Mouse (Mus musculus): ENCODE results near the gene Pcbd1. TPM values are rescaled to one million over a fixed set of nuclear protein-coding genes. Genes with fewer than 3 reads are reported as not detected.
A peak's percentile ranks its signal among the peaks of the same experiment; 100 is the strongest.

Pcbd1 gene
- polyA plus RNA-seq, 2 experiments, result 79.9 to 162 TPM

DNA sequence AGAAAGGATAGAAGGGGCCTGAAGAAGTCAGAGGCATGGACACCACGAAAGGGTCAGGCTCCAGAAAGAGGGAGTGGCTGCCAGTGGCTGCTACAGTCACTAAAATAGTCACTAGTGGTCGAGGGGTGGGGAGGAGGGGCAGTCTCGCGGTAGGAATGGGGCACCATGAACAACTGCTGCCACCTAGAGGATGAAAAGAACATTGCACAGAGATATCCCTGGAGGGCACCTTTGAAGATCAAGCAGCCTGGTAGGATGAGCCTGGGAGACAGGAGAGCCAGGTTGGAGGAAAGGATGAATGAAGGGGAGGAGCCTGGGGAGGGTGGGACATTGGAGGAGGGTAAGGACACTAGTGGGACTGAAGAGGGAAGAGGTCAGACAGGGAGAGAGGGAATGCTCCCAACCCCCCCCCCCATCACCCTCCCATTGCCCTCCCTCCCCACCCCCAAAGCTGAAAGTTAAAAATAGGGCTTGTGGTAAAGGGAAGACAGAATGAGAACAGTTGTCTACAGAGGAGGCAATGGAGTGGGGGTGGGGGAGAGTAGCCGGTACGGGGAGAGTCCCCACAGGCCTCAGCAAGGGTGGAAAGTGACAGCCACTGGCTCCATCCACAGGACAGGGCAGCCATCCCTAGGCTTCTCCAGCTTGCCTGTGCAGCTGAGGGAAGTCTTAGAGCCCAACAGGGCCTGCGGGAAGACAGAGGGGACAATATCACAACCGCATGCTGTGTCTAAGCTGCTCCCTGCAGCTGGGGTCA is 20.5 kb upstream of the Pcbd1 start:
- ATAC-seq (ENCODE audit: insufficient read depth), result no peak
- H3K9ac ChIP-seq (replicated peaks), result no peak overlapping the region
- no peaks in the 10 kb centered on the region for H3K36me3 ChIP-seq (replicated peaks; ENCODE audit: control insufficient read depth, insufficient read depth, low read depth)
- no peak overlapping the region for H3K4me2 ChIP-seq (ENCODE audit: low read depth)
- H3K9me3 ChIP-seq (ENCODE audit: control insufficient read depth, low read length), result no peaks in the 10 kb centered on the region
- no peak overlapping the region for H3K4me3 ChIP-seq (ENCODE audit: insufficient read depth in 1 of 2, low read depth in 2 of 2, low read length in 2 of 2)
- H3K27me3 ChIP-seq (ENCODE audit: control insufficient read depth, insufficient read depth, low read length), result no peaks in the 10 kb centered on the region
- H3K27ac ChIP-seq, result no peak overlapping the region
- WGBS (ENCODE audit: insufficient replicate concordance), result 9% methylated on average over 8 of the region's 8 CpGs
- peaks cover 0 to 5% of the 10 kb centered on the region in 2 experiments; a peak in 1 of 4 replicates for H3K4me1 ChIP-seq (replicated peaks; ENCODE audit: control insufficient read depth in 2 of 2, insufficient read depth in 2 of 2, low read length in 1 of 2)
- TF ChIP-seq CTCF (IDR thresholded peaks at IDR 0.05; ENCODE audit: low read depth) (peak; percentile 90), EP300 (IDR thresholded peaks at IDR 0.05; ENCODE audit: low read depth) (no peak)
- DNase-seq (ENCODE audit: low read depth in 3 of 3, low spot score in 3 of 3), result peak; percentile 24 to 44 (median 37)

DNA sequence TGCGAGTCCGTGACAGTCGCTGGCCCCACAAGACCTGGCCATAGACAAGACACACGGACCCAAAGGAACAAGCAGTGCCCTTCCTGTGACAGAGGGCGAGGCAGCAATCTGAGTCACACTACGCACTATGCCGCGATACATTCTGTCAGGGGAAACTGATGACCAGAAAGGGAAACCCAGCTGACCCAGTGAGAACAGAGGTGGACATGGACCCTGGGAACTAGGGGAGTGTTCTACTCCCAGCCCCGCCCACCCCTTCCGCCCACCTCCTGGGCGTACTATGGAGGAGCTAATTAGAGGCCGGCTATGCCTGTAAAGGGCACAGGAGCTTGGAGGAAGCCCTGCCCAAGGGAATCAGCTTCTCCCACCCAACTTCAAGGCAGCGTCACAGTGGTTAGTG is 19.9 kb upstream of the Pcbd1 start:
- Histone ChIP-seq H3K36me3 (replicated peaks; ENCODE audit: control insufficient read depth, insufficient read depth, low read depth) (no peaks in the 10 kb centered on the region), H3K4me2 (ENCODE audit: low read depth) (no peak overlapping the region), H3K9me3 (ENCODE audit: control insufficient read depth, low read length) (no peaks in the 10 kb centered on the region), H3K27me3 (ENCODE audit: control insufficient read depth, insufficient read depth, low read length) (no peaks in the 10 kb centered on the region), H3K4me3 (ENCODE audit: insufficient read depth in 1 of 2, low read depth in 2 of 2, low read length in 2 of 2) (no peak overlapping the region), H3K27ac (no peak overlapping the region), H3K4me1 (replicated peaks; ENCODE audit: control insufficient read depth in 2 of 2, insufficient read depth in 2 of 2, low read length in 1 of 2) (peaks cover 0 to 5% of the 10 kb centered on the region in 2 experiments; a peak in 1 of 4 replicates), H3K9ac (replicated peaks) (no peak overlapping the region)
- no peak for DNase-seq (ENCODE audit: low read depth in 3 of 3, low spot score in 3 of 3)
- ATAC-seq (ENCODE audit: insufficient read depth), result no peak
- TF ChIP-seq EP300 (IDR thresholded peaks at IDR 0.05; ENCODE audit: low read depth) (no peak), CTCF (IDR thresholded peaks at IDR 0.05; ENCODE audit: low read depth) (no peak)
- WGBS (ENCODE audit: insufficient replicate concordance), result 22% methylated on average over 13 of the region's 13 CpGs

DNA sequence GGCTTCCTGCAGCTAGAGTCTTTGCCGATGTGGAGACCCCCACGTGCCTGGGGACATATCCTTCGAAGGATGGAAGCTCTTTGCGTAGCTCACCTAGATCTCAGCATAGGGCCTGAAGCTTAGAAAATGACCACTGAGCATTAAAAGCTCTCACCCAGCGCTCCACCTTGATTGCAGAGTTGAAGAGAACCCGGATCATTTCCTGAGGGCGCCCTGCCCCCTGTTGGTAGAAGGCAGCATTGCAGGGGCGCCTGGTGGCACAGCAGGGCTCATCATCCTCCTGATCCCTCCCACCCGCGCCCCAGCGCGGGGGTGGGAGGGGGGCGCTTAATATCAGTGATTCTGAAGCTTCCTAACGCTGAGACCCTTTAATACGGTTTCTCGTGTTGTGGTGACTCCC is 16.8 kb upstream of the Pcbd1 start:
- TF ChIP-seq EP300 (IDR thresholded peaks at IDR 0.05; ENCODE audit: low read depth) (no peak), CTCF (IDR thresholded peaks at IDR 0.05; ENCODE audit: low read depth) (peak; percentile 93)
- 10% methylated on average over 16 of the region's 16 CpGs for WGBS (ENCODE audit: insufficient replicate concordance)
- H3K4me2 ChIP-seq (ENCODE audit: low read depth), result no peak overlapping the region
- ATAC-seq (ENCODE audit: insufficient read depth) (no peak), DNase-seq (ENCODE audit: low read depth in 3 of 3, low spot score in 3 of 3) (peak in 1 of 3 experiments; percentile 14)
- H3K4me1 ChIP-seq (replicated peaks; ENCODE audit: control insufficient read depth in 2 of 2, insufficient read depth in 2 of 2, low read length in 1 of 2), result peaks cover 0 to 3% of the 10 kb centered on the region in 2 experiments; a peak in 1 of 4 replicates
- no peak overlapping the region for H3K4me3 ChIP-seq (ENCODE audit: insufficient read depth in 1 of 2, low read depth in 2 of 2, low read length in 2 of 2)
- no peaks in the 10 kb centered on the region for H3K36me3 ChIP-seq (replicated peaks; ENCODE audit: control insufficient read depth, insufficient read depth, low read depth)
- H3K27me3 ChIP-seq (ENCODE audit: control insufficient read depth, insufficient read depth, low read length), result no peaks in the 10 kb centered on the region
- H3K9ac ChIP-seq (replicated peaks), result no peak overlapping the region
- H3K9me3 ChIP-seq (ENCODE audit: control insufficient read depth, low read length), result no peaks in the 10 kb centered on the region
- no peak overlapping the region for H3K27ac ChIP-seq

DNA sequence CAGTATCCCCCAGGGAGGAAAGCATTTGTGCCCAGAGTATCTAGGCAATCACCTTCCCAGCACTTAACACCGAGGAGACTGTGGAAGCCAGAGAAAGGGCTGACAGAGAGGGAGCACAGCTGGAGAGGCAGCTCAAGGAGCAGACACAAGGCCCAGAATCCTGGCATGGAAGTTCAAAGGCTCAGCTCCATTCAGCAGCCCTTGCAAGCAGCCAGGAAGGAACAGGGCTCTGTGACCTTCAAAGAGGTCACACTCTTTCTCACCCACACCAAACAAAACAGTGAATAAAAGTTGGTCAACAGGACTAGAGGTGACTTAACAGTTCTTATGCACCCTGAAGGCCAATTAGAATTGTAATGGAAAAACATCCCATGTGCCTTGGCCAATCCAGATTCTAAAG is 14.5 kb upstream of the Pcbd1 start:
- Histone ChIP-seq H3K36me3 (replicated peaks; ENCODE audit: control insufficient read depth, insufficient read depth, low read depth) (no peaks in the 10 kb centered on the region), H3K4me2 (ENCODE audit: low read depth) (no peak overlapping the region), H3K9ac (replicated peaks) (no peak overlapping the region), H3K4me1 (replicated peaks; ENCODE audit: control insufficient read depth in 2 of 2, insufficient read depth in 2 of 2, low read length in 1 of 2) (no peaks in the 10 kb centered on the region), H3K4me3 (ENCODE audit: insufficient read depth in 1 of 2, low read depth in 2 of 2, low read length in 2 of 2) (no peak overlapping the region), H3K27me3 (ENCODE audit: control insufficient read depth, insufficient read depth, low read length) (no peaks in the 10 kb centered on the region), H3K27ac (no peak overlapping the region), H3K9me3 (ENCODE audit: control insufficient read depth, low read length) (no peaks in the 10 kb centered on the region)
- 12% methylated on average over 1 of the region's 1 CpGs for WGBS (ENCODE audit: insufficient replicate concordance)
- TF ChIP-seq EP300 (IDR thresholded peaks at IDR 0.05; ENCODE audit: low read depth) (no peak), CTCF (IDR thresholded peaks at IDR 0.05; ENCODE audit: low read depth) (no peak)
- DNase-seq (ENCODE audit: low read depth in 3 of 3, low spot score in 3 of 3) (no peak), ATAC-seq (ENCODE audit: insufficient read depth) (no peak)

DNA sequence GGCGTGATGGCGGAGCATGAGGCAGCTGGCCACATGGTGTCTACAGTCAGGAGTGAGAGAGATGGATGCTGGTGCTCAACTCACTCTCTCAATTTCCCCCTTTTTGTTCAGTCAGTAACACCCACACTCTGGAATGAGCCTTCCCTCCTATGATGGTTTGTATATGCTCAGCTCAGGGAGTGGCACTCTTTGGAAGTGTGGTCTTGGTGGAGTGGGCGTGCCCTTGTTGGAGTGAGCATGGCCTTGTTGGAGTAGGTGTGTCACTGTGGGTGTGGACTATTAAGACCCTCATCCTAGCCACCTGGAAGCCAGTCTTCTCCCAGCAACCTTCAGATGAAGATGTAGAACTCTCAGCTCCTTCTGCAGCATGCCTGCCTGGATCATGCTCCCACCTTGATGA is 13.5 kb upstream of the Pcbd1 start:
- 65% methylated on average over 3 of the region's 3 CpGs for WGBS (ENCODE audit: insufficient replicate concordance)
- DNase-seq (ENCODE audit: low read depth in 3 of 3, low spot score in 3 of 3) (no peak), ATAC-seq (ENCODE audit: insufficient read depth) (no peak)
- TF ChIP-seq CTCF (IDR thresholded peaks at IDR 0.05; ENCODE audit: low read depth) (no peak), EP300 (IDR thresholded peaks at IDR 0.05; ENCODE audit: low read depth) (no peak)
- Histone ChIP-seq H3K27ac (no peak overlapping the region), H3K4me1 (replicated peaks; ENCODE audit: control insufficient read depth in 2 of 2, insufficient read depth in 2 of 2, low read length in 1 of 2) (peaks cover 0 to 7% of the 10 kb centered on the region in 2 experiments; a peak in 2 of 4 replicates), H3K4me3 (ENCODE audit: insufficient read depth in 1 of 2, low read depth in 2 of 2, low read length in 2 of 2) (no peak overlapping the region), H3K36me3 (replicated peaks; ENCODE audit: control insufficient read depth, insufficient read depth, low read depth) (no peaks in the 10 kb centered on the region), H3K27me3 (ENCODE audit: control insufficient read depth, insufficient read depth, low read length) (no peaks in the 10 kb centered on the region), H3K9me3 (ENCODE audit: control insufficient read depth, low read length) (no peaks in the 10 kb centered on the region), H3K4me2 (ENCODE audit: low read depth) (no peak overlapping the region), H3K9ac (replicated peaks) (no peak overlapping the region)
